Mouse (Mus musculus) heart, postnatal 0 days (tissue): ENCODE results near the gene Pdss2. TPM values are rescaled to one million over a fixed set of nuclear protein-coding genes. Genes with fewer than 3 reads are reported as not detected.
"Not testable (repeated sequence)": the region's sequence is repeated elsewhere in the genome, so short reads cannot be mapped to it uniquely, and the experiment has no call there.

Source experiments
- ATAC-seq: fragments of 200-750 bp; cut with Nextera tagmentation; 2 replicates; pipeline ENCODE4 v1.8.0; 2017; ENCODE audit warnings: low read depth, moderate number of reproducible peaks, moderate library complexity; ENCODE audit not compliant: insufficient read depth
- DNase-seq: peaks from one replicate; pipeline ENCODE4 v3.0.0-alpha.2; 2016; ENCODE audit warnings: low spot score
- H3K27ac ChIP-seq: fragments of 300-500 bp; sonication (generic); 2 replicates; pipeline ENCODE4 v1.5.1; 2014; ENCODE audit warnings: low read depth, mild to moderate bottlenecking
- H3K27me3 ChIP-seq: fragments of 300-500 bp; sonication (generic); 2 replicates; pipeline ENCODE4 v1.6.1; 2014; ENCODE audit warnings: low read length, mixed read lengths; ENCODE audit not compliant: control insufficient read depth, insufficient read depth
- H3K36me3 ChIP-seq: fragments of 300-500 bp; sonication (generic); replicated peaks from 2 replicates; pipeline ENCODE4 v1.6.1; 2014; ENCODE audit warnings: low read length, mixed read lengths; ENCODE audit not compliant: control insufficient read depth, insufficient read depth
- H3K4me1 ChIP-seq: fragments of 300-500 bp; sonication (generic); 2 replicates; pipeline ENCODE4 v1.6.1; 2014; ENCODE audit warnings: antibody characterized with exemption; ENCODE audit not compliant: control insufficient read depth, insufficient read depth
- H3K4me2 ChIP-seq: fragments of 300-500 bp; sonication (generic); 2 replicates; pipeline ENCODE4 v1.6.1; 2014; ENCODE audit warnings: low read depth, mild to moderate bottlenecking, low read length, moderate library complexity
- H3K4me3 ChIP-seq: fragments of 300-500 bp; sonication (generic); 2 replicates; pipeline ENCODE4 v1.5.1; 2014; ENCODE audit warnings: low read depth, low read length
- H3K9ac ChIP-seq: fragments of 300-500 bp; sonication (generic); replicated peaks from 2 replicates; pipeline ENCODE4 v1.6.1; 2014; ENCODE audit warnings: low read depth, low read length, mixed read lengths
- H3K9me3 ChIP-seq: fragments of 300-500 bp; sonication (generic); replicated peaks from 2 replicates; pipeline ENCODE4 v1.6.1; 2016; ENCODE audit warnings: low read length; ENCODE audit not compliant: control insufficient read depth
- CTCF ChIP-seq: IDR thresholded peaks from 2 replicates; pipeline ENCODE4 v1.5.1; 2016; ENCODE audit warnings: antibody characterized with exemption, control low read depth, low read depth
- EP300 ChIP-seq: IDR thresholded peaks from 2 replicates; pipeline ENCODE4 v1.6.1; 2016; ENCODE audit warnings: antibody characterized with exemption, low read depth
- WGBS: fragments of 180-500 bp; shearing (Covaris S2); extraction: QIAGEN DNeasy Blood & Tissue Kit; methylation state at CpG from one replicate; pipeline ENCODE4 v1.1.7; 2014; 5-methylcytosine and 5-hydroxymethylcytosine counted together
- polyA plus RNA-seq: library from polyadenylated mRNA; unstranded; fragments of >200 nt; fragmentation: Nextera tagmentation; extraction: Ambion mirVana; gene quantifications from 2 replicates; pipeline ENCODE4 v1.2.1, GENCODE M21; 2015
- total RNA-seq: library from RNA; depleted of rRNA; stranded (reverse); fragments of >200 nt; gene quantifications from 2 replicates; pipeline ENCODE4 v1.2.3, GENCODE M21; 2014; ENCODE audit warnings: low replicate concordance

Gene Pdss2
- total and polyA plus RNA-seq, 2 experiments from 2014 or later: 14.7 to 28.9 TPM

DNA sequence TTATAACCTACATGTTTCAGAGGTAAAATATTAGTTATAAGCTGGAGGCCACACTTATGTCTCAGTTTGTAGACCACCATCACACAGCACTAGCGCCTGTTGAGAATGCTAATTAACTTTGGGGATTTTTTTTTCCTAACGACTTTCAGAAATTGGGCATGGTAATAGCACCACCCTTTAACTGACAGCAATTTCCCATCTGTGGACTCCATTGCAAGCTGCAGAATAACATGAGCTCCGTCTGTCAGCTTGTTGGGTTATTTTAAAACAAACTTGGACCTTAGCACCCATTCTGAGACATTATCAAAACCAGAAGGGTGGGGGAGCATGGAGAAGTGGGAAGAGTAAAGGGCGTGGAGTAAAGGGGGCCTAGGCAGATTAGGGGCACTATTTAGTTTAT, 174.5 kb downstream of the Pdss2 start:
- DNase-seq: no peak
- Histone ChIP-seq H3K4me1 (no peaks in the 10 kb centered on the region), H3K4me2 (no peak overlapping the region), H3K4me3 (no peak overlapping the region), H3K36me3 (0 out of 2 replicates have a peak, but pooled peaks cover 3% of the 10 kb centered on the region), H3K9ac (no peak overlapping the region), H3K27me3 (no peaks in the 10 kb centered on the region), H3K27ac (no peak overlapping the region), H3K9me3 (no peaks in the 10 kb centered on the region)
- no peak for ATAC-seq
- TF ChIP-seq CTCF (no peak), EP300 (no peak)
- WGBS: 83% methylated on average over 4 of the region's 4 CpGs

DNA sequence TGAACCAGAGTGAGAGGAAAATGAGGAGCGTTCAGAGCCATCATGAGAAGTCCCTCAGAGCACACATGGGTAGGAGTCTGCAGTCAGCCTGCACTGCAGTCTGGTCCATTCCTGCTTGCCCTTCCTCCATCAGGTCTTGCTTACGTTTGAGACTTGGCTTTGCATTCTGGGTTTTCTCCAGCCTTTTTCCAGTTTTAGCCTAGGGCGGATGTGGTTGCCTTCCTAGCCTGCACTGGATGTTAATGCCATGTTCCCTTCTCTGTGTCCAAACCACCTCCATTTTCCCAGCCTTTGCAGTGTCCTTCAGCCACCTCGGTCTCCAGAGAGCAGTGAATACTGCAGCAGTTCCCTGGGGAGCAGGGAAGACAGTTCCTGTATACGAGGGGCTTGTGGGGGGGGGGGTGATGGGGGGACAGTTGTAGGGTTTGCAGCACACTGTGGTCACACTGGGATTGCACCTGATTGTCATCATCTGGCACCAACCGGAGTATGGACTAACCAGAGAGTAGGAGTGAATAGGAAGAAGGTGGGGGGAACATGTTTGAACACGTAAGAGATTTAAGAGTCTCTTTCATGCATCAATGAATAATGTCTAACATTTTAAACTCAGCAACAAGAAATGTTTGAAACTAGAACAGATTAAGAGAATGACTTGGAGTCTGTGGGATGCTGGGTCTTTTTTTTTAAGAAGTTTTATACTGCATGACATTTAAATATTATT, 178.5 kb downstream of the Pdss2 start:
- WGBS: 78% methylated on average over 7 of the region's 7 CpGs
- H3K4me1 ChIP-seq: no peaks in the 10 kb centered on the region
- DNase-seq (no peak), ATAC-seq (no peak)
- no peak overlapping the region for H3K27ac ChIP-seq
- H3K27me3 ChIP-seq: no peaks in the 10 kb centered on the region
- no peaks in the 10 kb centered on the region for H3K9me3 ChIP-seq
- H3K9ac ChIP-seq: no peak overlapping the region
- H3K4me3 ChIP-seq: no peak overlapping the region
- no peak overlapping the region for H3K4me2 ChIP-seq
- TF ChIP-seq CTCF (no peak), EP300 (no peak)
- H3K36me3 ChIP-seq: 0 out of 2 replicates have a peak, but pooled peaks cover 3% of the 10 kb centered on the region

DNA sequence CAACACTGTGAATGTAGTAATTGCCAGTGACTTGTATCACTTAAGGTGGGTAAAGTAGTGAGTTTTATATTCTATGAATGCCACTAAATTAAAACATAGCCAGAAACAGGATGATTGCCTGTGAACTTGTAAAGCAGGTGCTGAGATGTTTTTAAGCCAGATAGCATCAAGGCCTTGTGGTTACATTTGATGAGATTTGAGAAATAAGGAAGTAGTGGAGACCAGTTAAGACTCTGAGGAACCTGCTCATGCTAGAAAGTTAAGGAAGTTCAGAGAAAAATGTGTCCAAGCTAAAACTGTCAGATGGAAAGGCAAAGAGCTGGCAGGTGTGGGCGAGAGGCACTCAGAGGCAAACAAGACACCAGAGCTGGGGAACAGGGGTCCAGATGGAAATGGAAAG, 184.8 kb downstream of the Pdss2 start:
- H3K36me3 ChIP-seq: no peaks in the 10 kb centered on the region
- DNase-seq: no peak
- H3K4me2 ChIP-seq: no peak overlapping the region
- H3K4me1 ChIP-seq: peaks cover 9% of the 10 kb centered on the region
- ATAC-seq: no peak
- 85% methylated on average over 1 of the region's 1 CpGs for WGBS
- H3K27me3 ChIP-seq: no peaks in the 10 kb centered on the region
- TF ChIP-seq CTCF (no peak), EP300 (no peak)
- no peak overlapping the region for H3K27ac ChIP-seq
- H3K9me3 ChIP-seq: no peaks in the 10 kb centered on the region
- H3K4me3 ChIP-seq: no peak overlapping the region
- H3K9ac ChIP-seq: no peak overlapping the region

GRCm38 (mm10) chr10:43406885-43407284, 185.6 kb downstream of the Pdss2 start:
- Histone ChIP-seq H3K27me3 (no peaks in the 10 kb centered on the region), H3K36me3 (no peaks in the 10 kb centered on the region), H3K27ac (peak overlapping the region; percentile 26; the same call in 1 of the 2 replicates), H3K9ac (peak overlapping the region; percentile 26; the same call in 1 of the 2 replicates), H3K4me3 (no peak overlapping the region), H3K4me2 (0 out of 2 replicates have a peak overlapping the region, but pooled peaks have one; percentile 12), H3K4me1 (peaks cover 9% of the 10 kb centered on the region), H3K9me3 (no peaks in the 10 kb centered on the region)
- ATAC-seq (peak; percentile 64), DNase-seq (peak; percentile 20)
- TF ChIP-seq CTCF (no peak), EP300 (no peak)
- 48% methylated on average over 12 of the region's 12 CpGs for WGBS

- H3K27ac ChIP-seq: peak overlapping the region; percentile 73
- H3K9ac ChIP-seq: no peak overlapping the region
- ATAC-seq: peak; percentile 81
- DNase-seq: peak; percentile 72
- H3K36me3 ChIP-seq: no peaks in the 10 kb centered on the region
- H3K27me3 ChIP-seq: no peaks in the 10 kb centered on the region
- 45% methylated on average over 10 of the region's 10 CpGs for WGBS
- H3K4me1 ChIP-seq: peaks cover 9% of the 10 kb centered on the region
- H3K4me3 ChIP-seq: no peak overlapping the region
- TF ChIP-seq CTCF (no peak), EP300 (no peak)
- no peaks in the 10 kb centered on the region for H3K9me3 ChIP-seq
- no peak overlapping the region for H3K4me2 ChIP-seq
These were observed 188.4 kb downstream of the Pdss2 start for GRCm38 (mm10) chr10:43409506-43410230.

- H3K4me2 ChIP-seq, H3K4me3 ChIP-seq, ATAC-seq, H3K27ac ChIP-seq, H3K36me3 ChIP-seq, H3K9ac ChIP-seq, H3K27me3 ChIP-seq, H3K4me1 ChIP-seq, DNase-seq, H3K9me3 ChIP-seq: not testable (repeated sequence)
- 93% methylated on average over 3 of the region's 3 CpGs for WGBS
These were observed 189.9 kb downstream of the Pdss2 start for GRCm38 (mm10) chr10:43411164-43411563.
